Mouse (Mus musculus): ENCODE measurements around the gene Gja1. TPM values are rescaled to one million over a fixed set of nuclear protein-coding genes. Genes with fewer than 3 reads are reported as not detected.
"Not testable (repeated sequence)": the region's sequence is repeated elsewhere in the genome, so short reads cannot be mapped to it uniquely, and the experiment has no call there.

Gja1 gene
- polyA plus RNA-seq, 1 experiment from 2014 or later: 96.3 TPM

- Histone ChIP-seq H3K4me3 (no peak overlapping the region), H3K9ac (no peak overlapping the region), H3K27me3 (no peaks in the 10 kb centered on the region), H3K27ac (no peak overlapping the region), H3K4me1 (replicated peaks) (no peaks in the 10 kb centered on the region), H3K9me3 (no peaks in the 10 kb centered on the region), H3K4me2 (no peak overlapping the region), H3K36me3 (peaks cover 15% of the 10 kb centered on the region)
- WGBS: 81% methylated on average over 13 of the region's 13 CpGs
- no peak for ATAC-seq (ENCODE audit: low FRiP score)
Observed at GRCm38 (mm10) chr10:56385195-56386109, 8.3 kb downstream of the Gja1 start.

- Histone ChIP-seq H3K9me3 (no peaks in the 10 kb centered on the region), H3K4me3 (no peak overlapping the region), H3K36me3 (peaks cover 6% of the 10 kb centered on the region), H3K27ac (no peak overlapping the region), H3K4me2 (no peak overlapping the region), H3K4me1 (replicated peaks) (no peaks in the 10 kb centered on the region), H3K9ac (no peak overlapping the region), H3K27me3 (no peaks in the 10 kb centered on the region)
- 80% methylated on average over 6 of the region's 6 CpGs for WGBS
- ATAC-seq (ENCODE audit: low FRiP score): no peak
Observed at GRCm38 (mm10) chr10:56393095-56393784, 16.1 kb downstream of the Gja1 start.

GRCm38 (mm10) chr10:56393815-56394417 lies 16.8 kb downstream of the Gja1 start:
- 91% methylated on average over 7 of the region's 7 CpGs for WGBS
- not testable (repeated sequence) for H3K4me1 ChIP-seq (replicated peaks); H3K27me3 ChIP-seq; H3K9me3 ChIP-seq; H3K4me3 ChIP-seq; H3K9ac ChIP-seq; H3K4me2 ChIP-seq; H3K36me3 ChIP-seq; H3K27ac ChIP-seq; ATAC-seq (ENCODE audit: low FRiP score)

GRCm38 (mm10) chr10:56397875-56398274 lies 20.7 kb downstream of the Gja1 start:
- 82% methylated on average over 8 of the region's 8 CpGs for WGBS
- Histone ChIP-seq H3K36me3 (no peaks in the 10 kb centered on the region), H3K4me3 (no peak overlapping the region), H3K4me2 (no peak overlapping the region), H3K9me3 (no peaks in the 10 kb centered on the region), H3K4me1 (replicated peaks) (no peaks in the 10 kb centered on the region), H3K9ac (no peak overlapping the region), H3K27ac (no peak overlapping the region), H3K27me3 (no peaks in the 10 kb centered on the region)
- no peak for ATAC-seq (ENCODE audit: low FRiP score)

- Histone ChIP-seq H3K4me3 (no peak overlapping the region), H3K4me2 (no peak overlapping the region), H3K27ac (no peak overlapping the region), H3K9ac (no peak overlapping the region), H3K36me3 (no peaks in the 10 kb centered on the region), H3K4me1 (replicated peaks) (no peaks in the 10 kb centered on the region), H3K9me3 (no peaks in the 10 kb centered on the region), H3K27me3 (no peaks in the 10 kb centered on the region)
- no peak for ATAC-seq (ENCODE audit: low FRiP score)
- WGBS: 97% methylated on average over 2 of the region's 2 CpGs
Observed at GRCm38 (mm10) chr10:56398310-56398709, 21.2 kb downstream of the Gja1 start.

- not testable (repeated sequence) for H3K36me3 ChIP-seq; H3K9ac ChIP-seq; H3K27ac ChIP-seq; ATAC-seq (ENCODE audit: low FRiP score); H3K4me1 ChIP-seq (replicated peaks); H3K4me2 ChIP-seq; H3K27me3 ChIP-seq; H3K4me3 ChIP-seq; H3K9me3 ChIP-seq
- WGBS: 91% methylated on average over 8 of the region's 8 CpGs
Observed at GRCm38 (mm10) chr10:56401396-56401795, 24.3 kb downstream of the Gja1 start.

- Histone ChIP-seq H3K4me2 (no peak overlapping the region), H3K9me3 (no peaks in the 10 kb centered on the region), H3K27ac (no peak overlapping the region), H3K4me3 (no peak overlapping the region), H3K4me1 (replicated peaks) (no peaks in the 10 kb centered on the region), H3K9ac (no peak overlapping the region), H3K27me3 (no peaks in the 10 kb centered on the region), H3K36me3 (no peaks in the 10 kb centered on the region)
- WGBS: 80% methylated on average over 9 of the region's 9 CpGs
- ATAC-seq (ENCODE audit: low FRiP score): no peak
Observed at GRCm38 (mm10) chr10:56405934-56406333, 28.8 kb downstream of the Gja1 start.

DNA sequence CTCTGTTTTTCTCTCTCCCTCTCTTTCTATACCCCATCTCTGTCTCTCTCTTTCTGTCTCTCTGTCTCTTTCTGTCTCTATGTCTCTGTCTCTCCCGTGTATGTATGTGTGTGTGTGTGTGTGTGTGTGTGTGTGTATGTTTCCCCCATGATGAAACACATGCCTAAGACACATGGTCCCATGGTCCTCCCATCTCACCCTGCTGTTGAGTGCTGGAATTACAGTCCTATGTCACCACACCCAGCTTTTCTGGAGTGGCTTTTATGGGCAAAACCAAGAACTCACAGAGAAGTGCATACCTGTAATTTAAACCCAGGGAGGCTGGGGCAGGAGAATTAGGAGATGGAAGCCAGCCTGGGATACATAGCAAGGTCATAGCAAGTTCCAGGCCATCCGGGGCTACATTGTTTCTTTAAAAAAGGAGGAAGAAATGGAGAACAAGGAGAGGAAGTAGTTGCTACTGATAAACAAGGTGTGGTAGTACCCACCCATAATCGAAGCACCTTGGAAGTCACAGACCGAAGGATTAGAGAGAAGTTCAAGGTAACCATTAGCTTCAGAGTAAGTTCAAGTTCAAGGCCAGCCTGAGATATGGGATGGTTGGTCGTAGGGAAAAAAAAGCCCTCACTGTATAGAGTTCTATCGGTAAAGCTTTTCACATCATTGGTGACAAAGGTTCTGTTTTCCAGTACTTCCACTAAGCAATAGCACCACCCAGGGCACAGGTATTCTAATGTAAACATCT lies 29.4 kb downstream of the Gja1 start:
- no peaks in the 10 kb centered on the region for H3K9me3 ChIP-seq
- 89% methylated on average over 6 of the region's 6 CpGs for WGBS
- no peak overlapping the region for H3K9ac ChIP-seq
- H3K4me3 ChIP-seq: no peak overlapping the region
- no peaks in the 10 kb centered on the region for H3K36me3 ChIP-seq
- no peak overlapping the region for H3K4me2 ChIP-seq
- no peak overlapping the region for H3K27ac ChIP-seq
- no peaks in the 10 kb centered on the region for H3K4me1 ChIP-seq (replicated peaks)
- no peak for ATAC-seq (ENCODE audit: low FRiP score)
- no peaks in the 10 kb centered on the region for H3K27me3 ChIP-seq

- no peaks in the 10 kb centered on the region for H3K36me3 ChIP-seq
- no peaks in the 10 kb centered on the region for H3K9me3 ChIP-seq
- 80% methylated on average over 7 of the region's 7 CpGs for whole genome bisulfite sequencing
- ATAC-seq (ENCODE audit: low FRiP score): no peak
- H3K27me3 ChIP-seq: no peaks in the 10 kb centered on the region
- no peak overlapping the region for H3K9ac ChIP-seq
- no peak overlapping the region for H3K4me3 ChIP-seq
- no peak overlapping the region for H3K4me2 ChIP-seq
- H3K4me1 ChIP-seq (replicated peaks): no peaks in the 10 kb centered on the region
- no peak overlapping the region for H3K27ac ChIP-seq
Observed at GRCm38 (mm10) chr10:56415894-56416570, 38.9 kb downstream of the Gja1 start.

DNA sequence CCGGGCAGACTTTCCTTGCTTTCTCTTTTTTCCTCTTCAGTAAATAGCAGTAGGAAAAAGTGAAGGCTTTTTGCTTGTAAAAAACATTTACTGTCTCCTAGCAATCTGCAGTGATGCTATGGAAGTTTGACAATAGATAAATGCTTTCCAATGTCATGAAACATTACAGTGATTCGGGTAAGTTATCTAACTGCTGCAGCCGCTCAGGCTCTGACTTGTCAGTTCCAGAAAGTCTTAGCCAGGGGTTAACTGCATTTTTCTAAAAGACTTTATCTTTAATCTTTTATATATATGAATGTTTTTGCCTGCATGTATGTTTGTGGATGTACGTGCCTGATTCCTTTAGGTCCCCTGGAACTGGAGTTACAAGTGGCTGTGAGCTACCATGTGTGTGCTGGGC lies 45.4 kb downstream of the Gja1 start:
- WGBS: 85% methylated on average over 4 of the region's 4 CpGs
- Histone ChIP-seq H3K4me1 (replicated peaks) (no peaks in the 10 kb centered on the region), H3K27me3 (no peaks in the 10 kb centered on the region), H3K9me3 (no peaks in the 10 kb centered on the region), H3K9ac (no peak overlapping the region), H3K36me3 (no peaks in the 10 kb centered on the region), H3K27ac (no peak overlapping the region), H3K4me2 (no peak overlapping the region), H3K4me3 (no peak overlapping the region)
- no peak for ATAC-seq (ENCODE audit: low FRiP score)

DNA sequence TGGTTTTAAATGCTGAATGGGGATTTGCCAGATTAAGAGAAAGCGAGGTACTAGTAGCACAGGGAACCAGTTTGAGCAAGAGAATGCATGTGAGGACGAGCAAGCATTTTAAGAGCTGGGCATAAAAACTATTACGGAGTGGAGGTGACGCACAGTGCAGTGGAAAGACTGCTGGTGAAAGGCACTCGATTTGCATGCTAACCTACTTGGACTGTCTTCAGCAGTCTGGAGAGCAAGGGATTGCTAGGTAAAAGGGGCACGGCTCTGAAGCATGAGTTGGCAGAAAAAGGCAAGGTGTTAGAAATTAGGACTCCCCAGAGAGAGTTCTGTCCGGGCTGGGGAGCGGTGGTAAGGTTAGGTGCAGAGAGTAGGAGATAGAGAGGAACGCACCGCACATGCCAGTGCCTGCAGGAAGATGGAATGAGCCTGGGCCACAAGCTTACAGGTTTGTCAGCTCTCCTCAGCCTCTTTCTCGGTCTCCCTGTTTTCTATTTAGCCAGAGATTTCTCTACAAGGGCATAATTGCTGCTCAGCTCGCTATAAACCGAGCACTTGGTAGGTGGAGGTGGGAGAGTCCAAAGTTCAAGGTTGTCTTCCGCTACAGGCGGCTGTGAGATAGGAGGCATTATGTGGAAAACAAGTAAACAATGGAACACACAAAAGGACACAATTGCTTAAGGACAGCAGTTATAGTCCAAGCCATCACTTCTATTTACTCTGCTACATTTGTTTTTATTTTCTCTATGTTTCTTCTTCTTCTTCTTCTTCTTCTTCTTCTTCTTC lies 48.1 kb downstream of the Gja1 start:
- ATAC-seq (ENCODE audit: low FRiP score): no peak
- no peaks in the 10 kb centered on the region for H3K27me3 ChIP-seq
- no peak overlapping the region for H3K27ac ChIP-seq
- H3K4me1 ChIP-seq (replicated peaks): no peaks in the 10 kb centered on the region
- no peaks in the 10 kb centered on the region for H3K9me3 ChIP-seq
- no peaks in the 10 kb centered on the region for H3K36me3 ChIP-seq
- H3K4me3 ChIP-seq: no peak overlapping the region
- no peak overlapping the region for H3K9ac ChIP-seq
- no peak overlapping the region for H3K4me2 ChIP-seq
- WGBS: 89% methylated on average over 15 of the region's 15 CpGs
